Mouse (Mus musculus): ENCODE measurements around the gene Snx7.

DNA sequence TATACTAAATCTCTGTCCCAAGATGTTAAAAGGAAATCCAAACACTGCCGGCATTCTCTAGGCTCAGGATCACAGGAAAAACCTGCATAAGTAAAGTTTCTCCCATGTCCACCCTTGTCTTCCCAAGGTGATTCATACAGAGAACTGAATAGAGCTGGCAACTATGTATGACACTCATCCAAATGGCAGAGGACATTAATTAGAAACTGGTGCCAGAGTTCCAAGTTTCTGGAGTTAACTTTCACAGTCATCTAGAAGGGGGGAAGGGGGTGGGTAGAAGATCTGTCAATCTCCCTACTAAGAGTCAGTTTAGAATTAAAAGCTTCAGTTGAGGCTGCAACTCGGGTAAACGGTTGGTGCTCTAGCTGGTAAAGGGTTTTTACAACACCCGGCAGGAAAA is 76.8 kb downstream of the Snx7 start:
- TF ChIP-seq POLR2A (IDR thresholded peaks at IDR 0.05; ENCODE audit: control insufficient read depth, extremely low read depth, insufficient read depth, low read length, poor library complexity) = no peak
- TF ChIP-seq CTCF (IDR thresholded peaks at IDR 0.05; ENCODE audit: borderline replicate concordance, control insufficient read depth, extremely low read depth, insufficient read depth, low read length, poor library complexity) = no peak
